Mouse (Mus musculus) gonadal fat pad, adult 2 months (tissue): ENCODE data around the gene Islr. TPM values are rescaled to one million over a fixed set of nuclear protein-coding genes. Genes with fewer than 3 reads are reported as not detected.

Experiments
- DNase-seq: peaks from one replicate; pipeline ENCODE4 v3.0.0-alpha.2; 2012; ENCODE audit warnings: low read depth
- polyA plus RNA-seq: library from polyadenylated mRNA; depleted of rRNA; stranded (reverse); fragments of >200 nt; gene quantifications from 2 replicates; pipeline ENCODE4 v1.2.3, GENCODE M21; 2012

Islr gene
- polyA plus RNA-seq, 1 experiment, result 133 TPM

GRCm38 (mm10) chr9:58196610-58197567 is 7.2 kb downstream of the Islr start:
- DNase-seq, result no peak

GRCm38 (mm10) chr9:58196141-58196540 is 8.0 kb downstream of the Islr start:
- no peak for DNase-seq

- no peak for DNase-seq
Measured at GRCm38 (mm10) chr9:58195671-58196070, 8.4 kb downstream of the Islr start.

GRCm38 (mm10) chr9:58194222-58194621 is 9.9 kb downstream of the Islr start:
- no peak for DNase-seq

GRCm38 (mm10) chr9:58184456-58184855 is 19.6 kb downstream of the Islr start:
- no peak for DNase-seq

DNA sequence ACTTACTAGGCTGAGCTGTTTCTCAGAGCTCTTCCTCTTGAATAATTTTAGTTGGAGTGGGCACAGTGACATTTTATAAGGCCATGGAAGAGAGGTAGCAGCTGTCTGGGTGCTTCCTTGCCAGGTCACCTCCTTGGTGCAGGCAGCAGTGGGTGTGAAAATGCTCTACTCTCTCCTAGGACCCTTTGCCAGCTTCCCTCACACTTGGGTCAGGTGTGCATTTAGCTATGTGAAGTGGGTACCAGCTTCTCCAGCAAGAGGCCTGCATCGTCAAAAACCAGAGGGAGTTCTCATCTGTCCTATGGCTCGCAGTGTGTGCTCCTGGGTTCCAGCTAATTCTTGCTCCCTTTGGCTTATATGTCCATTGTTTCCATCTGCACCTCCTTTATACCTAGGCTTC is 24.7 kb downstream of the Islr start:
- DNase-seq, result no peak

DNA sequence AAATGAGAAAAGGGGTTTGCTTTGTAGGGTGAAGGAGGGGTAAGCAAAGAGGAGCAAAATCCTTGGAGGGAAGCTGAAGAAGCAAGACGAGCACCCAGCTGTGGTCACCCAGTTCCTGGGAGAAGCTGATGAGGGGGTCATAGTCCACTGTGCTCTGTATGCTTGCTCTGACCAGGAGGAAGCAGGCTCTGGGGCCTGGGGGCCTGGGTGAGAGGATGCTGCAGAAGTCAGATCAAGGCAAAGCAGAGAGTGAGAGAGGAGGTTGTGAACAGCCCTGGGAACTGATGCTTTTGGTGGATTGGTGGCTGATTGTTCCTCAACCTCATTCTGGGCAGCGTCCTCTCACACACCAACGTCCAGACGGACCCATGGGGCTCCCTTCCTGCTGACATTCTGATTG is 26.9 kb downstream of the Islr start:
- no peak for DNase-seq

- DNase-seq, result no peak
Measured at GRCm38 (mm10) chr9:58175745-58176487, 28.2 kb downstream of the Islr start.

GRCm38 (mm10) chr9:58174818-58175251 is 29.3 kb downstream of the Islr start:
- no peak for DNase-seq

- no peak for DNase-seq
Measured at GRCm38 (mm10) chr9:58172863-58173262, 31.2 kb downstream of the Islr start.

DNA sequence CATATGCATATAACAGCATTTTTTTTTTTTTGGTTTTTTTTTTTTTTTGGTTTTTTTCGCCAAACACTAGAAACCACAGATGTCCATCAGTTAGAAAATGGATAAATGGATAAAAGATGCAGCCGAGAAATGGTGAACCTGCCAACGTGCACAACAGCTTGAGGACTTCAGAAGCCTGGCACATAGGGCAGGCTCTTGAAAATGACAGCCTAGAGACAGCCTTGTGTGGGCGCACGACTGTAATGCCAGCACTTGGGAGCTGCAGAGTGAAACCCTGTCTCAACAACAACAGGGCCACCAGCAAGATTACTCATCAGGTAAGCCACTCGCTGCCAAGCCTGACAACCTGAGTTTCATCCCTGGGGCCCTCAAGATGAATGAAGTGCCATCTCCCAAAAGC is 34.7 kb downstream of the Islr start:
- DNase-seq, result peak; percentile 30

GRCm38 (mm10) chr9:58168880-58169279 is 35.2 kb downstream of the Islr start:
- DNase-seq, result no peak

- no peak for DNase-seq
Measured at GRCm38 (mm10) chr9:58165779-58166178, 38.3 kb downstream of the Islr start.

GRCm38 (mm10) chr9:58163146-58163545 is 41.0 kb downstream of the Islr start:
- no peak for DNase-seq

GRCm38 (mm10) chr9:58162173-58162572 is 41.9 kb downstream of the Islr start:
- no peak for DNase-seq

- no peak for DNase-seq
Measured at GRCm38 (mm10) chr9:58160315-58160714, 43.8 kb downstream of the Islr start.

GRCm38 (mm10) chr9:58159855-58160254 is 44.3 kb downstream of the Islr start:
- no peak for DNase-seq

DNA sequence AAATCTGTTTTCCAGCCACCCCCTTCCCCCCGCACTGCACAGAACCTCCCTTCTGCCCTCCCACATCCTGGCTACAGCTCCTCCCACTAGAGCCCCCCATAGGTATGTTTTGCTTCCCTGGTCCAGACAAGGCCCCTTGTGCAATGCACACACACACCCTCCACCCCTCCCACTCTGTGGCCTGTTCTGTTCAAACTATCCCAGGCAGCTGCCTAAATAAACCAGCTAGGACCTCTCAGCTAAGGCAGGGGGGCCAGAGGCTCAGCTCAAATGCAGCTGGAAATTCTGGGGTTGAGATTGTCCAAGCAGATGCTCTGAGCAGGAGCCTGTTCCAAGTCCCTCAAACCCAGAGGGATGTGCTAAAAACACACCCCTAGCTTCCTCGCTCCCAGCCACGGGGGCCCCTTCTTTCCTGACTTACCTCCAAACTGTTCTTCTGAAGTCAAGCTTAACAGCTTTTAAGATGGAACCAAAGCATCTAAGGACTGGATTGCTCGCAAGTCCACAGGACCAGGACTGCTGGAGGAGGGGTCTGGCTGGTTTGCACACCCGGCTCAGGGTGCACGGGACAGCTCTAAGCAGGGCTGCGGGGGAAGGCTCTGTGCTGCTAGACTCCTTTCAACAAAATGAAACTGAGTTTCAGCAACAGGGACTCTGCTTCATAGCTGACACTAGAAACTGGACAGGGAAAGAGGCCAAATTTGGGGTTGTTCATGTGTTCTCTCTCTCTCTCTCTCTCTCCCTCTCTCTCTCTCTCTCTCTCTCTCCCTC is 45.4 kb downstream of the Islr start:
- DNase-seq, result no peak

- no peak for DNase-seq
Measured at GRCm38 (mm10) chr9:58157838-58158237, 46.3 kb downstream of the Islr start.

GRCm38 (mm10) chr9:58156819-58157560 is 47.1 kb downstream of the Islr start:
- DNase-seq, result no peak

DNA sequence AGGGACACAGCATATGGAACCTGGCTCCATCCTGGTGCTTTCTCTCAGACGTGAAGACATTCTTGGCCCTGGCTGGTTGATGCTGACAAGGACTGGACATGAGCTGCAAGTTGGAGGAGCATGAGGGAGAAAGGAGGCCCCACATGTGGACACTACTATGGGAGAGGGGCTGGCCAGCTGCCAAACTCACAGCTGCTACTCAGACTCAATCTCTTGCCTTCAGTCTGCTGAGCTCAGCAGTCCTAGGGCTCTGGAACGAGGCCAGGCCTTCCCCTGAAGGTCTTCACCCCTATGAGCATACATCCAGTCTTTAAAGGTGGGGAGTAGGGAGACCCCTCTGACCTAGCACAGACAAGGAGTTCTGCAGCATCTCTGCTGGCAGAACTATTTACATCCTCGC is 48.7 kb downstream of the Islr start:
- DNase-seq, result no peak
